Mouse (Mus musculus) myocyte (in vitro differentiated cells): ENCODE data around the gene Fam196a. TPM values are rescaled to one million over a fixed set of nuclear protein-coding genes. Genes with fewer than 3 reads are reported as not detected.

Experiments used
- H3K27me3 ChIP-seq: one replicate; pipeline ENCODE4 v1.6.1; 2011; ENCODE audit not compliant: control insufficient read depth, insufficient read depth, insufficient read length
- H3K36me3 ChIP-seq: one replicate; pipeline ENCODE4 v1.6.1; 2011; ENCODE audit not compliant: control insufficient read depth, insufficient read depth
- H3K4me2 ChIP-seq: one replicate; pipeline ENCODE4 v1.6.1; 2011; ENCODE audit warnings: low read depth, control low read depth
- H3K4me3 ChIP-seq: one replicate; pipeline ENCODE4 v1.5.1; 2011; ENCODE audit warnings: mild to moderate bottlenecking, control low read depth, moderate library complexity
- H3K79me2 ChIP-seq: one replicate; pipeline ENCODE4 v1.6.1; 2011; ENCODE audit not compliant: control insufficient read depth, insufficient read depth
- H3ac ChIP-seq: one replicate; pipeline ENCODE4 v1.6.1; 2011; ENCODE audit not compliant: control insufficient read depth, insufficient read length
- CEBPB ChIP-seq: IDR thresholded peaks from 2 replicates; pipeline ENCODE4 v1.6.1; 2011; ENCODE audit warnings: mild to moderate bottlenecking, moderate library complexity; ENCODE audit not compliant: poor library complexity, insufficient read depth, severe bottlenecking
- E2F4 ChIP-seq: IDR thresholded peaks from one replicate; pipeline ENCODE4 v1.6.1; 2011; ENCODE audit warnings: mild to moderate bottlenecking, control low read depth, moderate library complexity; ENCODE audit not compliant: insufficient read depth
- MAX ChIP-seq: IDR thresholded peaks from one replicate; pipeline ENCODE4 v1.6.1; 2011; ENCODE audit warnings: low read depth, mild to moderate bottlenecking, control low read depth
- MYOD1 ChIP-seq, 3 experiments: IDR thresholded peaks; one replicate each; pipeline ENCODE4 v1.6.1; 2011; ENCODE audit warnings: control low read depth in 2 of 3, low read depth in 2 of 3, mild to moderate bottlenecking in 2 of 3, moderate library complexity in 1 of 3; ENCODE audit not compliant: insufficient read length in 2 of 3, control insufficient read depth in 1 of 3
- MYOG ChIP-seq, 3 experiments: IDR thresholded peaks; one replicate each; pipeline ENCODE4 v1.6.1; 2011; ENCODE audit warnings: control low read depth in 2 of 3, low read depth in 2 of 3, mild to moderate bottlenecking in 2 of 3; ENCODE audit not compliant: insufficient read length in 2 of 3, control insufficient read depth in 1 of 3, insufficient read depth in 1 of 3
- POLR2A ChIP-seq: IDR thresholded peaks from one replicate; pipeline ENCODE4 v1.6.1; 2011; ENCODE audit warnings: low read depth, mild to moderate bottlenecking, control low read depth, moderate library complexity; ENCODE audit not compliant: insufficient read length
- POLR2AphosphoS2 ChIP-seq: IDR thresholded peaks from one replicate; pipeline ENCODE4 v1.6.1; 2011; ENCODE audit warnings: low read depth, control low read depth; ENCODE audit not compliant: insufficient read length
- REST ChIP-seq: IDR thresholded peaks from one replicate; pipeline ENCODE4 v1.6.1; 2011; ENCODE audit warnings: mild to moderate bottlenecking, control low read depth, moderate library complexity; ENCODE audit not compliant: insufficient read depth, insufficient read length
- SRF ChIP-seq: IDR thresholded peaks from one replicate; pipeline ENCODE4 v1.6.1; 2011; ENCODE audit warnings: low read depth; ENCODE audit not compliant: control insufficient read depth, insufficient read length
- TCF12 ChIP-seq: IDR thresholded peaks from one replicate; pipeline ENCODE4 v1.6.1; 2011; ENCODE audit warnings: mild to moderate bottlenecking, control low read depth; ENCODE audit not compliant: poor library complexity, insufficient read depth, severe bottlenecking
- TCF3 ChIP-seq: IDR thresholded peaks from one replicate; pipeline ENCODE4 v1.6.1; 2011; ENCODE audit warnings: low read depth, control low read depth; ENCODE audit not compliant: insufficient read length
- USF1 ChIP-seq: IDR thresholded peaks from one replicate; pipeline ENCODE4 v1.6.1; 2011; ENCODE audit warnings: low read depth, mild to moderate bottlenecking, control low read depth, moderate library complexity
- polyA plus RNA-seq: library from polyadenylated mRNA; unstranded; fragments of >200 nt; fragmentation: generic; extraction: Trizol; gene quantifications from one replicate; pipeline ENCODE4 v1.2.1, GENCODE M21; 2012; ENCODE audit warnings: missing spikeins

Gene Fam196a
- polyA plus RNA-seq, 1 experiment, result 0.06 TPM

GRCm38 (mm10) chr7:134883516-134883915 lies 54.7 kb downstream of the Fam196a start:
- H3K4me2 ChIP-seq, result no peak overlapping the region
- no peaks in the 10 kb centered on the region for H3K79me2 ChIP-seq
- H3K36me3 ChIP-seq, result no peaks in the 10 kb centered on the region
- H3K27me3 ChIP-seq, result no peaks in the 10 kb centered on the region
- TF ChIP-seq TCF3 (no peak), TCF12 (no peak), POLR2A (no peak), SRF (no peak), CEBPB (no peak), MYOD1 (IDR thresholded peaks at IDR 0.05; ENCODE audit: control insufficient read depth in 1 of 3, insufficient read length in 2 of 3, low read depth in 2 of 3) (no peak), MAX (no peak), MYOG (IDR thresholded peaks at IDR 0.05; ENCODE audit: control insufficient read depth in 1 of 3, insufficient read depth in 1 of 3, insufficient read length in 2 of 3, low read depth in 2 of 3) (no peak), USF1 (no peak), POLR2AphosphoS2 (no peak), REST (no peak), E2F4 (no peak)
- H3ac ChIP-seq, result no peak overlapping the region
- H3K4me3 ChIP-seq, result no peak overlapping the region

GRCm38 (mm10) chr7:134880431-134880830 lies 57.8 kb downstream of the Fam196a start:
- no peak overlapping the region for H3ac ChIP-seq
- no peak overlapping the region for H3K4me3 ChIP-seq
- TF ChIP-seq SRF (no peak), MAX (no peak), CEBPB (no peak), TCF3 (no peak), POLR2AphosphoS2 (no peak), USF1 (no peak), MYOG (IDR thresholded peaks at IDR 0.05; ENCODE audit: control insufficient read depth in 1 of 3, insufficient read depth in 1 of 3, insufficient read length in 2 of 3, low read depth in 2 of 3) (no peak), E2F4 (no peak), POLR2A (no peak), MYOD1 (IDR thresholded peaks at IDR 0.05; ENCODE audit: control insufficient read depth in 1 of 3, insufficient read length in 2 of 3, low read depth in 2 of 3) (no peak), TCF12 (no peak), REST (no peak)

DNA sequence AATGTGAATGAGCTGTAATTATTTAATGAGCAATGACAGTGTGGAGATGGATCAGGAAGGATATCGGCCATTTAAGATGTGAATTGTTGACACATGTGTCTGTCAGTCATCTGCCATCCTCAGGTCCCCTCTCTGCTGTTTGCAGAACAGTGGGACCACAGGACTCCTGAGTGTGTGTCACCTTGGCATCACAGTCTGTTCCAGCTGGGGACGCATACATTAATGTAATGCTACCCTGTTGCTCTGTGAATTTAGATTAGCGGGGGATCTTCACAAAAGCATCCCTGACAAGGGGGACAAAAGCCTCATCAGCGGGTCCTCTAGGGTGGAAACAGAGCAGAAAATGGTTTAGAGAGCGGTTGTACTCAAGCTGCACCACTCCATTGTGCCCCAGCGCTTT lies 59.2 kb downstream of the Fam196a start:
- Histone ChIP-seq H3K79me2 (no peaks in the 10 kb centered on the region), H3ac (no peak overlapping the region), H3K27me3 (no peaks in the 10 kb centered on the region), H3K4me2 (no peak overlapping the region), H3K4me3 (no peak overlapping the region), H3K36me3 (peaks cover 6% of the 10 kb centered on the region)
- TF ChIP-seq CEBPB (no peak), TCF12 (no peak), E2F4 (no peak)

More at GRCm38 (mm10) chr7:134880431-134880830, 57.8 kb downstream of the Fam196a start:
- peaks cover 6% of the 10 kb centered on the region for H3K36me3 ChIP-seq
- no peaks in the 10 kb centered on the region for H3K27me3 ChIP-seq
- H3K79me2 ChIP-seq, result no peaks in the 10 kb centered on the region
- H3K4me2 ChIP-seq, result no peak overlapping the region

GRCm38 (mm10) chr7:134872981-134873380 lies 65.2 kb downstream of the Fam196a start:
- H3ac ChIP-seq, result no peak overlapping the region
- peaks cover 6% of the 10 kb centered on the region for H3K36me3 ChIP-seq
- no peaks in the 10 kb centered on the region for H3K79me2 ChIP-seq
- no peak overlapping the region for H3K4me2 ChIP-seq
- H3K27me3 ChIP-seq, result no peaks in the 10 kb centered on the region
- TF ChIP-seq SRF (no peak), POLR2AphosphoS2 (no peak), MAX (no peak), MYOD1 (IDR thresholded peaks at IDR 0.05; ENCODE audit: control insufficient read depth in 1 of 3, insufficient read length in 2 of 3, low read depth in 2 of 3) (no peak), TCF12 (no peak), USF1 (no peak), REST (no peak), CEBPB (no peak)
- H3K4me3 ChIP-seq, result no peak overlapping the region

- H3K79me2 ChIP-seq, result no peaks in the 10 kb centered on the region
- H3K4me2 ChIP-seq, result no peak overlapping the region
- peaks cover 6% of the 10 kb centered on the region for H3K36me3 ChIP-seq
- TF ChIP-seq MYOD1 (IDR thresholded peaks at IDR 0.05; ENCODE audit: control insufficient read depth in 1 of 3, insufficient read length in 2 of 3, low read depth in 2 of 3) (no peak), SRF (no peak), TCF12 (no peak), MYOG (IDR thresholded peaks at IDR 0.05; ENCODE audit: control insufficient read depth in 1 of 3, insufficient read depth in 1 of 3, insufficient read length in 2 of 3, low read depth in 2 of 3) (no peak), POLR2A (no peak)
- no peaks in the 10 kb centered on the region for H3K27me3 ChIP-seq
- no peak overlapping the region for H3K4me3 ChIP-seq
- H3ac ChIP-seq, result no peak overlapping the region
Observed at GRCm38 (mm10) chr7:134872511-134872910, 65.7 kb downstream of the Fam196a start.
